Mouse (Mus musculus): ENCODE measurements at regions not wholly inside any gene's neighbourhood (a gene's known extent, or its start where the extent isn't known, plus 50 kb on each side); places are given as distances from the start of the nearest gene placed in this dataset.

DNA sequence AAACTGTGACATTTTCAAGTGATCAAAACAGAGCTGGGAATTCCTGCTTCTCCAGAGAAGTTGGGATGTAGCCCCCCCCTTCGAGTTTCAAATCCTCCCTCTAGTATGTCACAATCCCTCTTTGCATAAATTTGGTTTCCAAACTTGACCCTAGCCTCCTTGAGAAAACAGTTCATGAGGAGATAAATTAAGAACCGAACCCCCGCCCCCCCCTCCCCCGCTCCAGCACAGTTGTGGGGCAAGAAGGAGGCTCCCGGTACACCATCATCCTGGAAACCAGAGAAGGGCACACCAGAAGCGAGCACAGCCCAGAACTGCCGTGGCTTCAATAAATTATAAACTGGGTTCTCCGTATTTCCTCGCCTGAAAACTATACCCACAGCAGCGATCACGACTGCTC is 72.5 kb upstream of the Zfp217 start:
- no peak for DNase-seq (ENCODE audit: low spot score in 2 of 2)

DNA sequence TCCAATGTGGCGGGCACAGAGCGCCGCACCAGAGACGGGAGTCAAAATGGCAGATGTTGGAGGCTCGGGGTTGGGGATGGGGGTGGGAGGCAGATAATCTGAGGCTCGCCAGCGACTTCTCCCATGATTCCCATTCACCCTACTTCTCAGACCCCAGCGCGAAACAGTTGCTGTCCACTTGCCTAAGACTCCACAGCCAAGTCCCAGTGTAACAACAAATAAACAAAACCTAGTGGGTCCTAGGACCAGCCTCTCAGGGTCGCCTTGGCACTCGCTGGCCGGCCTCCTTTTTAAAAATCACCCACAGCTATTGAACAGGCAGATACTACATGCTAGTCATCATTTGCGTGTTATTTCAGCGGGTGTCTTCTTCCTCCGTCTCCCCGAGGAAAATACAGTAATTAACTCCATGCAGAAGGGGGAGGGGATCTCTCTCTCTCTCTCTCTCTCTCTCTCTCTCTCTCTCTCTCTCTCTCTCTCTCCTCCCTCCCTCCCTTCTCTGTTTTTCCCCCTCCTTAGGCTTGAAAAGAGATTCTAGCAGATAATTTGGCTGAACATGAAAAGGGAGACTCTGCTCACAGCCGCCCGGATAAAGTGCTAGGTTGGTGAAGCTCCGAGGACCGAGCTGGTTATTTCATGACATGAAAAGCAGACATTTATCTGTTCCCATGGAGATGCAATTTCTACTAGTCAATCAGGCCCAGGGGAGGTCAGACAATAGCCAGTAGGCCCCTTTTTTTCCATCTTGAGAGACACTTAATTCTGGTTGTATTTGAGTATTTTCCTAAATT is 71.9 kb upstream of the Zfp217 start:
- peak in 1 of 2 experiments; percentile 6 for DNase-seq (ENCODE audit: low spot score in 2 of 2)

DNA sequence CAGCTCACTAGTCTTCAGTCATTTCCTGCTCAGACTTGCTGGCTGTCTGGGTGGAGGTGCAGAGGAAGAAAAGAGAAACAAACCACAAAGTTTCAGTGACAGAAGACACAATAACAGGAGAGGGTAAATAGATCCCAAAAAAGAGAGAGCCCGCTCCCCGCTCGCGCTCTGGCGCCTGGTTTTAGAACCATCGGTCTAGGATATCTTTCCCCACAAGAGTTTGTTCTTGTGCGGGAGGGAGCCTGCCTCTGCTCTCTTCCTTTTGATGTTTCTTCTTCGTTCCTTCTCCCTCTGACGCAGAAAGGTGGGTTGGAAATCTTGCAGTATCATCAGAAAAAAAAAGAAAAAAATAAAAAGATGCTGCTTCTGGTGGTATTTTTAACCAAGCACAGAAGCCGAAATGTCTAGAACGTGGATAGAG is 71.3 kb upstream of the Zfp217 start:
- DNase-seq (ENCODE audit: low spot score in 2 of 2): no peak

DNA sequence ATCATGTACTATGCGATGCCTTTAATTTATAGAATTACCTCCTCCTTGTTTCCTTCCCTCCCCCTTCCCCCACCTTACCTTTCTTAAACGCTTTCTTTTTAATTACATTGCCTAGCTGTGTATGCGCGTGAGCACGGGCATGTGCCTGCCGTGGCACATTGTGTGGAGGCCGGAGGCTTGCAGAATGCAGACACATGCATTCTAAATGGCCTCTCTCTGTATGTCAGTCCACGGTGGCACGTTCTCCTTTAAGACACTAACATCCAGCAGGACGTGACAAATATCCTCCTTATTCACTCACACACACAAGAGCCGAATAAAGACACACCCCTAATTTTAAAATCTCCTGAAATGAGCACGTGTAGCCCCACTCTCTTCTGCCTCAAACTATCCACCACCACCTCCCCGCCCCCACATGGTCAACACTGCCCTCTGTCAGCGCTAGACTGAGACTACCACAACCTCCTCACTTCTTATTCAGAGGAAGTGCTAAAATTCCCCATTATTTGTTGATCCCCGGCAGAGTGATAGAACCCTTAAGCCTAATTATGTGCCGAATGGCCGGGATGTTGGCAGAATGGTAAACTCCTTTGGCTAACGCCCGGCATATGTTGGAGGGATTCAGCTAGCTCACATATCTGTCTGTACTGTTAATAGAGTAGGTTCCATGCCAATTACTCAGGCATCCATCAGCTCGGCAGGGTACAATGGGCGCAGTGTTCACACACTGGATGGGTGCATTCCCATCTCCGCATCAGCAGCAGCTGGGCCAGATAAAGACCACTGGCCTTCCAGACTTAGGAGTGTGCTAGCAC is 70.5 kb upstream of the Zfp217 start:
- peak in 1 of 2 experiments; percentile 26 for DNase-seq (ENCODE audit: low spot score in 2 of 2)

GRCm38 (mm10) chr2:170216311-170216710 is 68.4 kb upstream of the Zfp217 start:
- DNase-seq (ENCODE audit: low spot score in 2 of 2): no peak

- DNase-seq (ENCODE audit: low spot score in 2 of 2): no peak
Measured at GRCm38 (mm10) chr2:170209121-170209520, 61.2 kb upstream of the Zfp217 start.

DNA sequence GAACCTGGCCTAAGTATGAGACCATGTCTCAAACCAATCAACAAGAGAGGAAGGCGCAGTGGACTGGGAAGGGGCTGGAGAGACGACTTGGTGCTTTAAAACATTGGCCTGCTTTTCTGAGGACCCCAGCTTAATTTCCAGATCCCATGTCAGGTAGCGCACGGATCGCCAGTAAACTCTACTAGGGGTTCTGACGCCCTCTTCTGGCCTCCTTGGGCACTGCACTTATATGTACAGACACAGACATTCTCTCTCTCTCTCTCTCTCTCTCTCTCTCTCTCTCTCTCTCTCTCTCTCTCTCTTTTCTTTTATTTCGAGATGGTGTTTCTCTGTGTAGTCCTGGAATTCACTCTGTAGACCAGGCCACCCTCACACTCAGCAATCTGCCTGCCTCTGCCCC is 60.0 kb upstream of the Zfp217 start:
- no peak for DNase-seq (ENCODE audit: low spot score in 2 of 2)

DNA sequence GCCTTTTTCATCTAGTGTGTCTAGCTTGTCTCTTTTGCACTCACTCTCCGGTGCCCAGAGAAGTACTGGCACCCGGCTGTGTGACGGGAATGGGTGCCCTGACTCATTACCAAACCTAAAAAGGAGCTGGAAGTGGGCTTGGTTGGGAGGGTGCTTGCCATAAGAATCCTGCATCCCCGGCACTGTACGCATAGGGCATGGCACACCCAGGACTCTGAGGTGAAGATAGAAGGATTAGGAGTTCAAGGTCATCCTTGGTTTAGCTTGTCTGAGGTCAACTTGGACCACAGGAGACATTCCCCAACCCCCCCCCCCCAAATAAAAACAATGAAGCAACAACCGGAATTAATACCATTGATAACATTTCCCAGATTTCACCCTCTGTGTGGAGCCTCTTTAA is 59.5 kb upstream of the Zfp217 start:
- no peak for DNase-seq (ENCODE audit: low spot score in 2 of 2)

DNA sequence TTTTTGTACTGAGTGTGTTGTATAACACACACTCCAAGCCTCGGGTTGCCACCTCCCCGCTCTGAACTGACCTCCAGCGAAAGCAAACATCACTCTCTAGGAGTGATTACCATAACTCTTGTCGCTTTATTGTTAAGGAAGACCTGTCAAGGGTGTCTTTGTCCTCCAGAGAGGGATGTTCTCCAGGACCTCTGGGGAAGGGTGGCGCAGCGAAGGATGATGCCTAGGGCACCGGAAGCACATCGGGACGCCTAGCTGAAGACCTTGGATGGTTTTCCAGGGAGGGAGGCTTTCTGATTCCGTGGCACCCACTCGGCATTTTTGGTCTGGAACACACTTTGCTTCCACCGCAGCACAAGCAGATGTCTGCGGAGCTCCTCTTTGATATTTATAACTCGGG is 59.0 kb upstream of the Zfp217 start:
- no peak for DNase-seq (ENCODE audit: low spot score in 2 of 2)

DNA sequence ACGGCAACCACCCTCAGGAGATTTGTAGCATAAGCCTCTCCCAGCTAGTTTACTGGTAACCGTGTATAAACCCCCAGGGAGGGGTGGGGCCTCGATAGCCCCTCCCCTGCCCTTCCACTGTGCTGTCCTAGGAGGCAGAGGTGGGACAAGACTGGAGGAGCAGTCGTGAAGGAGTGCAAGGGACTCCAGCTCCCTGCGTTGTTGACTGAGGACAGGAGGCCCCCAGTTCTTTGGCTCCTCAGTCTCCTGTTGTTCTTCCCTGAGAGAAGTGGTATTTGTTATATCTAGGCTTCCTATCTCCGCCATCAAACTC is 58.5 kb upstream of the Zfp217 start:
- DNase-seq (ENCODE audit: low spot score in 2 of 2): no peak

GRCm38 (mm10) chr2:170205591-170206441 is 57.9 kb upstream of the Zfp217 start:
- DNase-seq (ENCODE audit: low spot score in 2 of 2): no peak

DNA sequence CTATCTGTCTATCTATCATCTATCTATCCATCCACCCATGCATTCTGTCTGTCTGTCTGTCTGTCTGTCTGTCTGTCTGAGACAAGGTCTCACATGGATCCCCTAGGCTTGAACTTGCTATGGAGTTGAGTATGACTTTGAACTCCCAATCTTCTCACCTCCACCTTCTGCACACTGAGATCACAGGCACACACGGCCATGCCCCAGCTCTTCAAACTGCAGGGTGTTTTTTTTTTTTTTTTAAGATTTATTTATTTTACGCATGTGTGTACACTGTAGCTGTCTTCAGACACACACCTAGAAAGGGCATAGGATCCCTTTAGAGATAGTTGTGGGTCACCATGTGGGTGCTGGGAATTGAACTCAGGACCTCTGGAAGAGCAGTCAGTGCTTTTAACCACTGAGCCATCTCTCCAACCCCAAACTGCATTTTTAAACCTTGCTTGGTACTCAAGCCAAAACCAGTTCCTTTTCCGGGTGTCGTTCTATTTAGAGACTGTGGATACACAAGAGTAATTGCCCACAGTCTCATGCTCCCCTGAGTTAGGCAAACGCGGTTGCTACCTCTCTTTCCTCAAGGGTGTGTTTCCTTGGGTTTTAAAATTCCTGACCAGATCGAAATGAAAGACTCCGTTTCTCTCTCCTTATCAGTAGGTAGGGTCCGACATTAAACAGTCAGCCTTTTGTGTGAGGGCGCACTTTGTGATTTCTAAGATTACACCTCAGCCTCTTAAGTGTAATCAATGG is 57.0 kb upstream of the Zfp217 start:
- DNase-seq (ENCODE audit: low spot score in 2 of 2): no peak

DNA sequence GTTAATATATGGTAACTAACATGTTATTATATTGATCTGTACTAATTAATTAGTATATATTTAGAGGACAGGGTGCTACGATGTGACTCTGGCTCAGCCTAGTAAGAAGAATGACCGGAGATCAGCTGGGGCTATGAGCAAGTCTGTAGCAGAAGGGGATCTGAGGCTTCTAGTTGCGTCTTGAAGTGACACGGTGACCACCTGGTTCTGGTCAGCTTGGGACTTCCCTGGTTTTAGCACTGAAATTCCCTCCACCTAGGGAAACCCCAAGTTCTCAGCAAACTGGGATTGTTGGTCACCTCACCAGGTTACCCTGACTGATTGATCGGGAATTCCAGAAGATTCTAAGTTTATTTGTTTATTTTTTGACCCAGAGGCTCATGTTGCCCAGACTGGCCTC is 55.6 kb upstream of the Zfp217 start:
- DNase-seq (ENCODE audit: low spot score in 2 of 2): no peak

GRCm38 (mm10) chr2:170201816-170202371 is 54.0 kb upstream of the Zfp217 start:
- DNase-seq (ENCODE audit: low spot score in 2 of 2): no peak
